Mouse (Mus musculus) MEL-GATA-1-ER (cell line): ENCODE measurements around the gene Stard5.

ENCODE experiments used
- DNase-seq: peaks from one replicate; pipeline ENCODE4 v3.0.0-alpha.2; 2012; ENCODE audit warnings: low read depth; ENCODE audit errors: extremely low read depth

The Stard5 gene

DNA sequence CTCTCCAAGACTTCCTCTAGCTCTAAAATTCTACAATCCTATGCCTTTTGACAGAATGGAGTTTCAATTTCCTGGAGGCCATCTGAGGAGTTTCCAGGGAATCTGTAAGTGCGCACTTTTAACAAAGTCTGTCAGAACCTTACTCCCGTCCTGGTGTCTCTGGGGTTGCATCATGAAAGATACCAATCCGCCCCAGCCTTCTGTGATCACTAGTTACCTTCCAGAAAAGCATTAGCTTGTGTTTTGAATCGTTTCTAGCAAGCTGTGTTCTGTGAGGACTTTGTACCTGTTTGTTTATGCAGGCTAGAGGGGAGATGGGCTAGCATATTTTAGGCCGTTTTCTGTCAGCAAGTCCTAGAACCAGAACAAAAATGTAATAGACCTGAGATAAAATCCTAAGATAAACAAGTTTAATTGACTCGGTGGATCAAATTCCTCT is 942 bp downstream of the Stard5 start:
- DNase-seq: no peak

DNA sequence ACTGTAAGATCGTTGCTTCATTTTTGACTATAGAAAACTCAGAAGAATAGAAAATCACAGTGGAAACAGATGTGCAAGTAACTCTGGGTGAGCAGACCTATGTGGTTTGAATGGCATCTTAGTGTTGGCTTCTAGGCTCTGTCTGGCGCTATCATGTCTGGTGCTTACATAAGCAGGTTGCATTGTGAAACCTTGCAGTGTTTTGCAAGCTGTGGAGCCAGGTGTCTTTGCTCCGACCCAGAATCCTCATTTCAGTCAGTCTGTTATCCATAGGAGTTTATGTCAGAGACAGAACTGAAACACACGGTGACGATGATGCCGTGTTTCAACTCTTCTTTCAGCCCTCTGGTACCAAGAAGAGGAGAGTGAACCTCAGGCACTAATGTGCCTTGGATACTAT is 2.1 kb downstream of the Stard5 start:
- no peak for DNase-seq

DNA sequence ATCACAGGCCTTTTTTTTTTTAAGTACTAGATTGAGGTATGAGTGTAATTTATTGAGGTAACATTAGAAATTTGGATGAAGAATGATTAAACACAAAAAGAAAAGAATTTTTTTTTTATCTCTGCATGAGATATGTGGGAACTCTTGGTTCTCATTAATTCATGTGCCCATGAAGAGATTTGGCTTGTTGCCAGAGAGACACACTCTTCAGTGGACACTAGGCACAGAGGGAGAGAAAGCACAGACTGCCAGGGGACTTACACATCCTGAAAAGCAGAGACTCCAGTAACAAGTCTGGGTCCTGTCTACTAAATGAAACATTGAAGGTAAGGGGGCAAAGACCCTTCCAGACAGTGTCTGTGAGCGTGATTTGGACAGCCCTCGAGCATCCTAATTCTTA is 4.0 kb downstream of the Stard5 start:
- no peak for DNase-seq

- DNase-seq: no peak
Observed at GRCm38 (mm10) chr7:83636425-83636824, 4.7 kb downstream of the Stard5 start.

- DNase-seq: no peak
Observed at GRCm38 (mm10) chr7:83637781-83638583, 6.2 kb downstream of the Stard5 start.

DNA sequence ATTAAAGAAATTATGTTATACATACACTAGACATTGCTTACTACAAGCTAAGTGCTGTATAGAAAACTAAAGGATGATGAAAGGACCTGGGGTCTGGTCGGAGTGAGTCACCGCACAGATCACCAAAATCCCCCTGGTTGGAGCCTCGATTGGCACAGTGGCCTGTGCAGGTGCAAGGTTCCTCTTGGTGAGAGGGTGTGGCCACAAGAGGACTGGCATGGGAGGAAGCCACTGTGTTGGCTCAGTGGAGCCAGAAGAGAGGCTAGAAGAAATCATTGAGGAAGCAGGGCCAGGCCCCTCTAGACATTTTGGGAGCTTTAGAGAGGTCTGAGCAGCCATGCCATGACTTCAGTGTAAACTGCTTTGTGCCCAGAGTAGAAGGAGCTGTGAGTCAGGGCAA is 7.3 kb downstream of the Stard5 start:
- DNase-seq: no peak

DNA sequence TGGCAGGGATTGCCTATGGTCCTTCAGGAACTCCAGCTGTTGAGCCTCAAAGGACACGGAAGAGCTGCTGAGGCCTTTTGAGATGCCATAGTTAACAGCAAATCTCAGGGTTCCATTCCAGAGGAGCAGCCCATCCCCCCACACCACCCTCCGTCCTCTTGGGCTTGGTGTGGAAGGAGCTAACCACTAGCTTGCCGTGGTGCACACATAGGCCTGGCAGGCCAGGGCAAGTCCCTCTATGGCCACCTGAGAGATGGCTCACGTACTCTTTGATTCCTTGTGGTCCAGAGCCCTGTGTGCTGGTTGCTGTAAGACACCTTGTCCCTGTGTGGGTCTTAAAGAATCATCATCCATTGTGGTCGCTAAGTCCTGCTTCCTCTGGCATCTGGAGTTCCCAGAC is 8.8 kb downstream of the Stard5 start:
- no peak for DNase-seq

GRCm38 (mm10) chr7:83641163-83641562 is 9.4 kb downstream of the Stard5 start:
- DNase-seq: no peak

DNA sequence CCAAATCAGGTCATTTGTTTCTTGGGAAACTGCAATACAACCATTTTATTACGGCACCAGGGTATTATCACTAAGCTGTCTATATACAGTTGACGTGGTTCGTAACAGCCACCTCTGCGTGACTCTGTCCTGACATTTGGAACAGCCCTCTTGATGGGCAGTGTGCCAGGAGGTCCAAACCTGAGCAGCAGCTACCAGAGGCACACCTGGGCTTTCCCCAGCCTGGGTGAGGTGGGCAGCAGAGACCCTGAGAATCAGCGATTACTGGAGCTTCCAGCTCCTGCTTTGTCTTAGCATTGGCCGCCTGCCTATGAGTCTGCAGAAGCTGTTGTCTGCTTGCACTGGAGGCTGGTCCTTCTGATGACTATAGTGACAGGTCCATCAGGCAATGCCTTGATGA is 11.8 kb downstream of the Stard5 start:
- no peak for DNase-seq

DNA sequence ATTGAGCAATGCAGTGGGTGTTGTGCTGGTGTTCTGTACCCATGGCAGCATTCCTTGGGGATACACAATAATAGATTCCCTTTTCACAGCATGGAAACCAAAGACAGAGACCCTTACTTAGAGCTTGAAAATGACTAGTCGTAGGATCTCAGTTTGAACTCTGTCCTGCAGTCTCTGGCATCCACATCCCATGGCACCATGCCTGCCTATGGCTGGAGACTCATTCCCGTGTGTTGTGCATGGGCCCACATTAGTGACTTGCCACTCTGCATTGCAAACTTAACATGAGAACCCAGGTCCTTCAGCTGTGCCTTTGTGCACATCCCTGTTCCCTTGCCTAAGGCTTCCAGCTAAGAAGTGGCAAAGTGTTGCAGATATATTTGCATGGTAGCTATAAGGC is 13.0 kb downstream of the Stard5 start:
- no peak for DNase-seq

- no peak for DNase-seq
Observed at GRCm38 (mm10) chr7:83645476-83645875, 13.7 kb downstream of the Stard5 start.

DNA sequence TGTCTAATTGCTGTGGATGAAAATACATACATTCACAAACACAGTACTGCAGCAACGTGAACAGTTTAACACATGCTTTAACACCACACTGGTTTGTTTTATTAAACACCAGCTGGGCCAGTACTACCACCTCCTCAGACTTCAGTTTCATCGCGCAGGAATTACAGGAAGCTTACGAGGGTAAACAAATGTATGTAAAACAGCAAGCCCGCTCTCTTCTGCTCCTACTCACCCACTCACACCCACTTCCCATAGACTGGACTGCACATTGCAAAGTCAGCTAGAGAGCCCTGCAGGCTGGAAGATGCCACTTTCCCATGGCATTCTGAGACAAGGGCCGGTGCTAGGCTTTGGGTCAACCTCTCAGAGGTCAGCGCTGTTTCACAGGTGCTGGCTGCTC is 17.0 kb downstream of the Stard5 start:
- DNase-seq: no peak

- no peak for DNase-seq
Observed at GRCm38 (mm10) chr7:83650638-83651037, 18.9 kb downstream of the Stard5 start.

GRCm38 (mm10) chr7:83652498-83652897 is 20.7 kb downstream of the Stard5 start:
- no peak for DNase-seq

DNA sequence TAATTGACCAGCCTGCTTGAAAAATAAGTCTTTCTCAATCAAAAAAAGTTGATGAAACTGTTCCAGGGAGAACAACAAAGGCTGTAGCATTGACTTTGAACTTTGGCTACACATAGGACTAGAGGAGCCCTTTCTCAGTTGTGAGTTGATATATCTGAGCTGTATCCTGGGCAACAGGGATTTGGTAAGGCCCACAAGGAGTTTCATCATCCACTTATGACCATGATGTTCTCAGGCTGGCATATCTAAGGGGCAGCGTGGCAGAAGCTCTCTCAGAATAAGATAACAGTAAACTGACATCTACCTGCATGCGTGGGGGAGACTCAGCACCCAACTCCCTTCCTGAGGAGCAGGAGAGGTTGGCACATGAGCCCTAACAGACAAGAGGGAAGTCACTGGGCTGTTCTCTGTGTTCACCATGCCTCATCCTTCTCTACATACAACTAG is 21.9 kb downstream of the Stard5 start:
- no peak for DNase-seq

DNA sequence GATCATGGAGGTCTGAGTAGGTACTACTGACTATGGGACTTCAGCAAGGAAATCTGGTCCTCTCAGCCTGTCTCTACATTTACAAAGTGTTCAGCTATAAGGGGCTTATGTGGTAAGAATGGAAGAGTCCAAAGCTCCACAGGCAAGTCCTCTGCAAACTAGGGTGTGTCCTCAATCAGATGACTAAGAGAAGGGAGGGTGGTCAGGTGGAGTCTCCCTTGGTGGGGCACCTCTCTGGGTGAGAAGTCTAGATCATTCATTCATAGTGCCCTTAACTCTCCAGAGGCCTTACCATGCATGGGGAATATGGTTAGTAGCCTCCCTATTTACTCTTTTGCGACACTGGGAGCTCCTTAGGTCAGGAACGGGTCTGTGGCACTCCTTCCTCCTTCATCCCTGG is 22.4 kb downstream of the Stard5 start:
- no peak for DNase-seq

- DNase-seq: no peak
Observed at GRCm38 (mm10) chr7:83654938-83655630, 23.3 kb downstream of the Stard5 start.

- DNase-seq: no peak
Observed at GRCm38 (mm10) chr7:83658716-83659115, 27.0 kb downstream of the Stard5 start.

GRCm38 (mm10) chr7:83659159-83660065 is 27.7 kb downstream of the Stard5 start:
- no peak for DNase-seq

- DNase-seq: no peak
Observed at GRCm38 (mm10) chr7:83660273-83660691, 28.5 kb downstream of the Stard5 start.

DNA sequence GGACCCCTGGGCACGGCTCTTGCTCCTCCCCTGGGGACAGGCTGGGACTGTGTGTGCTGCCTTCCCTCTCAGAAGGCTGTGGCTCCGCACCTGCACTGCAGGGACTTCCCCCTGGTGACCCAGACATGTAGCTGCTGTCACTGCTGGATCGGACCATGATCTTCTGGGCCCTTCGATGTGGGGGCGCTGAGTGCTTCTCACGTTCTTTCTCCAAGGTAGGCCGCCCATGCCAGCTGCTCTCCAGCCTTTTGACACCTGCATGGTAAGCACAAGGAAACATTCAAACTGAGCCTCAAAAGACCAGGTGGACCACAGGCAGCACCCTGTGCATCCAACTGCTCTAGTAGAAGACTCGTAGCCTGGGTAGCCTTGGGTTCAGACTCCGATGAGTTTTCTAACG is 29.3 kb downstream of the Stard5 start:
- no peak for DNase-seq

- DNase-seq: no peak
Observed at GRCm38 (mm10) chr7:83661763-83662162, 30.0 kb downstream of the Stard5 start.
